Mouse (Mus musculus) limb, embryonic 14.5 days (tissue): ENCODE measurements around the gene Nedd4. TPM values are rescaled to one million over a fixed set of nuclear protein-coding genes. Genes with fewer than 3 reads are reported as not detected.

Experiments used
- ATAC-seq: fragments of 200-750 bp; cut with Nextera tagmentation; 2 replicates; pipeline ENCODE4 v1.8.0; 2017; ENCODE audit warnings: low read depth, moderate number of reproducible peaks, moderate TSS enrichment; ENCODE audit not compliant: low FRiP score
- DNase-seq: peaks from one replicate; pipeline ENCODE4 v3.0.0-alpha.2; 2015; ENCODE audit warnings: low spot score
- H3K27ac ChIP-seq: fragments of 300-500 bp; sonication (generic); replicated peaks from 2 replicates; pipeline ENCODE4 v1.5.1; 2014; ENCODE audit warnings: low read depth, mild to moderate bottlenecking, low read length, moderate library complexity, mixed read lengths
- H3K27me3 ChIP-seq: fragments of 300-500 bp; sonication (generic); 2 replicates; pipeline ENCODE4 v1.6.1; 2014; ENCODE audit warnings: low read length, mixed read lengths; ENCODE audit not compliant: control insufficient read depth, insufficient read depth
- H3K36me3 ChIP-seq: fragments of 300-500 bp; sonication (generic); 2 replicates; pipeline ENCODE4 v1.6.1; 2014; ENCODE audit warnings: mild to moderate bottlenecking, low read length, moderate library complexity, mixed read lengths; ENCODE audit not compliant: control insufficient read depth, insufficient read depth
- H3K4me1 ChIP-seq: fragments of 300-500 bp; sonication (generic); 2 replicates; pipeline ENCODE4 v1.6.1; 2014; ENCODE audit warnings: antibody characterized with exemption, low read length, mixed read lengths; ENCODE audit not compliant: control insufficient read depth, insufficient read depth
- H3K4me2 ChIP-seq: fragments of 300-500 bp; sonication (generic); replicated peaks from 2 replicates; pipeline ENCODE4 v1.6.1; 2014; ENCODE audit warnings: low read depth, mild to moderate bottlenecking, low read length, moderate library complexity; ENCODE audit not compliant: severe bottlenecking
- H3K4me3 ChIP-seq: fragments of 300-500 bp; sonication (generic); replicated peaks from 2 replicates; pipeline ENCODE4 v1.5.1; 2014; ENCODE audit warnings: low read length
- H3K9ac ChIP-seq: fragments of 300-500 bp; sonication (generic); 2 replicates; pipeline ENCODE4 v1.6.1; 2014; ENCODE audit warnings: mild to moderate bottlenecking, low read depth, low read length, moderate library complexity; ENCODE audit not compliant: severe bottlenecking
- H3K9me3 ChIP-seq: fragments of 300-500 bp; sonication (generic); 2 replicates; pipeline ENCODE4 v1.6.1; 2016; ENCODE audit warnings: low read length; ENCODE audit not compliant: control insufficient read depth
- POLR2A ChIP-seq: fragments of 200-500 bp; IDR thresholded peaks from 2 replicates; pipeline ENCODE4 v1.8.0; 2012; ENCODE audit warnings: inconsistent platforms, mild to moderate bottlenecking, moderate library complexity, borderline replicate concordance; ENCODE audit not compliant: insufficient read depth, insufficient read length; ENCODE audit errors: extremely low read depth
- WGBS: fragments of 180-500 bp; shearing (Covaris S2); extraction: QIAGEN DNeasy Blood & Tissue Kit; methylation state at CpG from one replicate; pipeline ENCODE4 v1.1.7; 2014; 5-methylcytosine and 5-hydroxymethylcytosine counted together
- polyA plus RNA-seq, 2 experiments: library from polyadenylated mRNA; depleted of rRNA in 1 of 2; stranded (reverse) in 1 of 2; unstranded in 1 of 2; fragments of >200 nt; fragmentation: Nextera tagmentation in 1 of 2; extraction: Ambion mirVana in 1 of 2; gene quantifications; 2 replicates each; pipeline versions ENCODE4 v1.2.1 to v1.2.3; 2012 to 2014

The Nedd4 gene
- polyA plus RNA-seq, 2 experiments: 684 to 859 TPM

DNA sequence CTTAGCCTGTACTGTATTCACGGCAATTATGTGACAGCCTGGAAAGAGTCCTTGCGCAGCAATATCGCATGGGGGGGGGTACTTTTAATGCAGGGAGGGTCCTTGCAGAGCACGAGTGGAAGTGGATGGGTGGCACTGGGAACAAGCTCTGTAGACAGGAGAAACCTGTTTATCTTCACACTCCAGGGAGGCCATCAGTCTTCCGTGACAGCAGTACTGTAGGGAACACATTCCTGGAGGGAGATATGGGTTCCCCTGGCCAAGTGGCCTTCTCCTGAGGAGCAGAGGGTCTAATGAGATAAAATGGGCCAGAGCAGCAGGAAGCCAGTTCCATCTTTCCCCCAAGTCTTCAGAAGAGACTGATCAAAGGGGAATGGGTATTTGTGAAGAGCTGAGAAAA lies 118.5 kb downstream of the Nedd4 start:
- no peak overlapping the region for H3K4me2 ChIP-seq
- no peaks in the 10 kb centered on the region for H3K9me3 ChIP-seq
- H3K36me3 ChIP-seq: no peaks in the 10 kb centered on the region
- peaks cover 8% of the 10 kb centered on the region; the same call in 1 of the 2 replicates for H3K4me1 ChIP-seq
- ATAC-seq (no peak), DNase-seq (no peak)
- no peak overlapping the region for H3K4me3 ChIP-seq
- 28% methylated on average over 5 of the region's 5 CpGs for WGBS
- H3K27ac ChIP-seq: no peak overlapping the region
- no peak for TF ChIP-seq POLR2A
- H3K27me3 ChIP-seq: peaks cover 8% of the 10 kb centered on the region; the same call in 1 of the 2 replicates
- no peak overlapping the region for H3K9ac ChIP-seq

DNA sequence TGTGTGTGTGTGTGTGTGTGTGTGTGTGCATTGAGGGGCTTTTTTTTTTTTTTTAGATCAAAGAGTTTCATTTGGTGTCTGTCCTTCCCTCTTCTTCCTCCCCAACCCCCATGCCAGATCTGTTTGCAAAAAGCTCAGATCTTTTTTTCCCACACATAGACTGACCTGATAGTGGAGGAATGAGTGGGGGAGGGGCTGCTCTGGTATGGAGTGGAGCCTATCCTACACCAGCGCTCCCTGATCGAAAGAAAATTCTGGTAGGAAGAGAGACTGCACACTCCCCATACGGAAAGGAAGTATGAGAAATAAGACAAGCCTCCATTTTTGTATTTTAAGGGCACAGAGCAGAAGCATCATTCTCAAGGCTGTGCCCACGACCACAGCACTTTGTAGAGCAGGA lies 119.3 kb downstream of the Nedd4 start:
- H3K36me3 ChIP-seq: no peaks in the 10 kb centered on the region
- DNase-seq: no peak
- H3K9me3 ChIP-seq: no peaks in the 10 kb centered on the region
- H3K27ac ChIP-seq: no peak overlapping the region
- no peak overlapping the region for H3K4me3 ChIP-seq
- H3K27me3 ChIP-seq: peaks cover 8% of the 10 kb centered on the region; the same call in 1 of the 2 replicates
- no peak overlapping the region for H3K9ac ChIP-seq
- WGBS: 25% methylated on average over 4 of the region's 4 CpGs
- ATAC-seq: no peak
- H3K4me2 ChIP-seq: no peak overlapping the region
- TF ChIP-seq POLR2A: no peak
- peaks cover 8% of the 10 kb centered on the region; the same call in 1 of the 2 replicates for H3K4me1 ChIP-seq

DNA sequence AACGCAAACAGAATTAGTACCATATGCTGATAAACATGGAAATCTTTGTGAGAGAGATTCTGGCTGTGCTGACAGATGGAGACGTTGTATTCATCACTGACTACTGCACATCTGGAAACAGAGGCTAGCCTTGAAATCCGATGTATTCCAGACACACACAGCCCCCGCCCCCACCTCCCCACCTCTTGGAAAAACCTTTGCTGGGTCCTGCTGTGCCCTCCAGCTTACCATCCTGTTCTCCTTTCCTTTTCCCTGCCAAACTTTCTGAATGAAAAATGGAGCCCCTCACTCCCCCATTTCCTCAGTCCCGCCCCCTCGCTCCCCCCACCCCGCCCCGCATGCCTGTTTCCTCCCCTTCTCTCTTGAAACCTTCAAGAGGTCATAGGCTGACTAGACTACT lies 120.0 kb downstream of the Nedd4 start:
- ATAC-seq (no peak), DNase-seq (peak; percentile 47)
- H3K4me3 ChIP-seq: no peak overlapping the region

DNA sequence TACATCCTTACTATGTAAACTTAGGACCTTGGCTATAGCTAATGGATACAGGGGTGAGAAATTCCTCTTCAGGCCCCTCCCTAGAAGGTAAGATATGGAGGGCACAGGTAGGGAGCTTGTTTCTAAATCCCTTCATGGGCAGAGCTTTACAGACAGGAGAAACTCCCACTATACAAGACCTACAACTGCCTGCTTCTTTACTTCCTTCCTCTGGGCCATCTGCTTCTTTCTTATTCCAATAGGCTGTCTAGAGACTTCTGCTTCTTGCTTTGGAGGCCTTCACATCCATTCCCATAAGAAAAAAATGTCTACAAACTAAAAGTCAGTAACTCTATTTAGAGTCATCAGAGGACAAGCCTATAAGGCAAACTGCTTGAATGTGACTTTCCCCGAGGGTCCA lies 125.6 kb downstream of the Nedd4 start:
- no peak for DNase-seq
- 91% methylated on average over 1 of the region's 1 CpGs for WGBS
- H3K4me1 ChIP-seq: peaks cover 13% of the 10 kb centered on the region
- no peak overlapping the region for H3K9ac ChIP-seq
- H3K4me3 ChIP-seq: no peak overlapping the region
- no peaks in the 10 kb centered on the region for H3K9me3 ChIP-seq
- TF ChIP-seq POLR2A: no peak
- no peak overlapping the region for H3K4me2 ChIP-seq
- ATAC-seq: no peak
- H3K27ac ChIP-seq: no peak overlapping the region
- no peaks in the 10 kb centered on the region for H3K27me3 ChIP-seq
- H3K36me3 ChIP-seq: no peaks in the 10 kb centered on the region

More for the DNA sequence above, 120.0 kb downstream of the Nedd4 start:
- 27% methylated on average over 8 of the region's 8 CpGs for WGBS
- Histone ChIP-seq H3K27me3 (peaks cover 8% of the 10 kb centered on the region; the same call in 1 of the 2 replicates), H3K27ac (no peak overlapping the region), H3K9me3 (no peaks in the 10 kb centered on the region), H3K4me2 (no peak overlapping the region), H3K9ac (no peak overlapping the region), H3K4me1 (peaks cover 8% of the 10 kb centered on the region; the same call in 1 of the 2 replicates), H3K36me3 (no peaks in the 10 kb centered on the region)
- TF ChIP-seq POLR2A: no peak

DNA sequence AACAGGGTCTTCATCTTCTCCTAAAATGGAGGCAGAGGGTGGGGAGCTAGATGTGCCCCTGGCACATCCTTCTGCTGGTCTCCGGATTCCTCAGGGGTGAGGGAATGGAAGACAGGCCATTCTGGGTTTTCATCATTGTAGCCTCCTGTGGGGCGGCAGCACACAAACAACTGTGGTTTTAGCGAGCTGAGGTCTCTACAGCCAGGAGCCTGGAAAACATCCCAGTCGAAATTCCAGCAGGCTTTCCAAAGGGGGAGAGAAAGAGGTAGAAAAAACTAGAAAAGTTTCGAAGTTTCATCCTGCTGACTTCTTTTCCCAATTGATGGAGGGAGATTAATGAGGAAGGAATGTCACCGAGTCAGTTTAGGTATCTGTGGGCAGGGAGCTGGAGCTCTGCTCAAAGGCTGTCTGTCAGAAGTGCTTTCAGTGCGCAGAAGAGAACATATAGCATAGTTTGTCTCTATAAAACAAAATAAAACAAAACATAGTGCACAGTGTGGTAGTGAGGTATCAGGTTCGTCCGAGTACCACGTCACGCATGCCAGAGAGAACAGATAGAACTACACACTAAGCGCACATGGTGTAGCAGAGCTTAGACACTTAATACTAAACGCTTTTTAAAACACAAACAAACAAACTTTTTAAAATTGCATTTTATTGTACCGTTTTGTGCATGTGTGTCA lies 128.5 kb downstream of the Nedd4 start:
- H3K4me1 ChIP-seq: peaks cover 13% of the 10 kb centered on the region
- H3K9me3 ChIP-seq: no peaks in the 10 kb centered on the region
- ATAC-seq (peak; percentile 65), DNase-seq (peak; percentile 58)
- H3K9ac ChIP-seq: no peak overlapping the region
- H3K27me3 ChIP-seq: no peaks in the 10 kb centered on the region
- no peak for TF ChIP-seq POLR2A
- no peaks in the 10 kb centered on the region for H3K36me3 ChIP-seq
- peak overlapping the region; percentile 49; the same call in 1 of the 2 replicates for H3K27ac ChIP-seq
- no peak overlapping the region for H3K4me2 ChIP-seq
- WGBS: 42% methylated on average over 14 of the region's 14 CpGs
- H3K4me3 ChIP-seq: no peak overlapping the region

DNA sequence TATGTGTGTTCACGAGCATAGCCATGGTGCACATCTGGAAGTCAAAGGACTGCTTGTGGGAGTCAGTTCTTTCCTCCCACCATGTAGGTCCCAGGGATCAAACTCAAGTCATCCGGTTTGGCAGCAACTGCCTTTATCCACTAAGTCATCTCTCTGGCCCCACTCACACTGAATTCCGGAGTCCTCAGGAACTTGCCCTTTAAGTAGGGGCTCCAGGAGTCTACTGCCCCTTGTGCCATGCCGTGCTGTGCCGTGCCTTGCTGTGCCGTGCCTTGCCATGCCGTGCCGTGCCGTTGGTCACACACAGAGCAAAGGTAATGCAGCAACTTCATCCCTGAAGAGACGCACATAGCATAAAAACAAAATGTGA lies 129.1 kb downstream of the Nedd4 start:
- no peak overlapping the region for H3K4me3 ChIP-seq
- TF ChIP-seq POLR2A: no peak
- ATAC-seq (no peak; the same call in 1 of the 2 replicates), DNase-seq (no peak)
- H3K4me2 ChIP-seq: peak overlapping the region; percentile 22
- H3K9me3 ChIP-seq: no peaks in the 10 kb centered on the region
- H3K4me1 ChIP-seq: peaks cover 13% of the 10 kb centered on the region
- 21% methylated on average over 10 of the region's 10 CpGs for WGBS
- no peaks in the 10 kb centered on the region for H3K36me3 ChIP-seq
- no peak overlapping the region for H3K27ac ChIP-seq
- H3K27me3 ChIP-seq: no peaks in the 10 kb centered on the region
- H3K9ac ChIP-seq: no peak overlapping the region
